Mouse (Mus musculus) frontal cortex, postnatal 36 days (tissue): ENCODE results near the gene Fa2h.
"Not testable (repeated sequence)": the region's sequence is repeated elsewhere in the genome, so short reads cannot be mapped to it uniquely, and the experiment has no call there.

Experiments used
- DNase-seq, 2 experiments: peaks; one replicate each; pipeline ENCODE4 v3.0.0; 2022; ENCODE audit warnings: low spot score in 2 of 2

Fa2h gene

GRCm38 (mm10) chr8:111358905-111359304 lies 34.7 kb downstream of the Fa2h start:
- no peak for DNase-seq

GRCm38 (mm10) chr8:111357433-111357832 lies 36.2 kb downstream of the Fa2h start:
- DNase-seq = no peak

GRCm38 (mm10) chr8:111353497-111353896 lies 40.1 kb downstream of the Fa2h start:
- DNase-seq = peak; percentile 28 to 31

- no peak for DNase-seq
Measured at GRCm38 (mm10) chr8:111352289-111352688, 41.3 kb downstream of the Fa2h start.

- DNase-seq = no peak
Measured at GRCm38 (mm10) chr8:111350577-111350976, 43.0 kb downstream of the Fa2h start.

GRCm38 (mm10) chr8:111343225-111343624 lies 50.4 kb downstream of the Fa2h start:
- peak; percentile 81 to 83 for DNase-seq

GRCm38 (mm10) chr8:111340186-111340585 lies 53.4 kb downstream of the Fa2h start:
- no peak for DNase-seq

GRCm38 (mm10) chr8:111338370-111339208 lies 55.0 kb downstream of the Fa2h start:
- no peak for DNase-seq

- DNase-seq = no peak
Measured at GRCm38 (mm10) chr8:111337890-111338347, 55.7 kb downstream of the Fa2h start, which contains the start of gene Mlkl. Mlkl (minus strand) TSS chr8:111338177.

- no peak for DNase-seq
Measured at GRCm38 (mm10) chr8:111337311-111337889, 56.2 kb downstream of the Fa2h start.

GRCm38 (mm10) chr8:111336692-111337091 lies 56.9 kb downstream of the Fa2h start:
- DNase-seq = no peak

- DNase-seq = no peak
Measured at GRCm38 (mm10) chr8:111325222-111325790, 68.3 kb downstream of the Fa2h start.

- no peak for DNase-seq
Measured at GRCm38 (mm10) chr8:111314729-111315128, 78.9 kb downstream of the Fa2h start.

GRCm38 (mm10) chr8:111313961-111314360 lies 79.7 kb downstream of the Fa2h start:
- DNase-seq = not testable (repeated sequence)

- no peak for DNase-seq
Measured at GRCm38 (mm10) chr8:111312758-111313162, 80.9 kb downstream of the Fa2h start.

- not testable (repeated sequence) for DNase-seq
Measured at GRCm38 (mm10) chr8:111310006-111310405, 83.6 kb downstream of the Fa2h start.

- no peak for DNase-seq
Measured at GRCm38 (mm10) chr8:111305031-111305730, 88.4 kb downstream of the Fa2h start.

- DNase-seq = no peak
Measured at GRCm38 (mm10) chr8:111304359-111304758, 89.3 kb downstream of the Fa2h start.

GRCm38 (mm10) chr8:111303076-111303803 lies 90.4 kb downstream of the Fa2h start:
- not testable (repeated sequence) for DNase-seq

GRCm38 (mm10) chr8:111300597-111301546 lies 92.8 kb downstream of the Fa2h start:
- peak in 1 of 2 experiments; percentile 10 for DNase-seq
